Mouse (Mus musculus) Patski (cell line): ENCODE measurements around the gene Gm20388. TPM values are rescaled to one million over a fixed set of nuclear protein-coding genes. Genes with fewer than 3 reads are reported as not detected.
A peak's percentile ranks its signal among the peaks of the same experiment; 100 is the strongest.

ENCODE experiments used
- ATAC-seq: fragments of 100-300 bp; one replicate; pipeline ENCODE4 v1.8.0; 2021
- CTCF ChIA-PET: fragments of 350-600 bp; sonication (Branson Sonifier 250); formaldehyde crosslinking; loops from one replicate; lab custom pipeline; 2022; ENCODE audit warnings: inconsistent platforms; lab: Charles Lee
- POLR2A ChIA-PET: fragments of 350-600 bp; sonication (Branson Sonifier 250); formaldehyde crosslinking; loops from one replicate; lab custom pipeline; 2022; ENCODE audit warnings: antibody characterized with exemption, inconsistent platforms; lab: Charles Lee
- DNase-seq: peaks from one replicate; pipeline ENCODE4 v3.0.0-alpha.2; 2011; ENCODE audit warnings: low read depth, low spot score
- H3K27me3 ChIP-seq: fragments of 371-371 bp; one replicate; pipeline ENCODE4 v1.5.1; 2021
- CTCF ChIP-seq: fragments of 100-300 bp; IDR thresholded peaks from one replicate; pipeline ENCODE4 v1.5.1; 2021
- in situ Hi-C: fragments of 300-500 bp; cut with MboI; formaldehyde crosslinking; loops from 3 replicates; pipeline ENCODE4 v1.11.1; 2018; ENCODE audit warnings: low pct_unique_long_range_greater_than_20kb, mixed read lengths
- polyA plus RNA-seq: library from polyadenylated mRNA; unstranded; gene quantifications from one replicate; pipeline ENCODE4 v1.2.3, GENCODE M21; 2021

The Gm20388 gene
- polyA plus RNA-seq, 1 experiment from 2014 or later = 86.7 TPM

DNA sequence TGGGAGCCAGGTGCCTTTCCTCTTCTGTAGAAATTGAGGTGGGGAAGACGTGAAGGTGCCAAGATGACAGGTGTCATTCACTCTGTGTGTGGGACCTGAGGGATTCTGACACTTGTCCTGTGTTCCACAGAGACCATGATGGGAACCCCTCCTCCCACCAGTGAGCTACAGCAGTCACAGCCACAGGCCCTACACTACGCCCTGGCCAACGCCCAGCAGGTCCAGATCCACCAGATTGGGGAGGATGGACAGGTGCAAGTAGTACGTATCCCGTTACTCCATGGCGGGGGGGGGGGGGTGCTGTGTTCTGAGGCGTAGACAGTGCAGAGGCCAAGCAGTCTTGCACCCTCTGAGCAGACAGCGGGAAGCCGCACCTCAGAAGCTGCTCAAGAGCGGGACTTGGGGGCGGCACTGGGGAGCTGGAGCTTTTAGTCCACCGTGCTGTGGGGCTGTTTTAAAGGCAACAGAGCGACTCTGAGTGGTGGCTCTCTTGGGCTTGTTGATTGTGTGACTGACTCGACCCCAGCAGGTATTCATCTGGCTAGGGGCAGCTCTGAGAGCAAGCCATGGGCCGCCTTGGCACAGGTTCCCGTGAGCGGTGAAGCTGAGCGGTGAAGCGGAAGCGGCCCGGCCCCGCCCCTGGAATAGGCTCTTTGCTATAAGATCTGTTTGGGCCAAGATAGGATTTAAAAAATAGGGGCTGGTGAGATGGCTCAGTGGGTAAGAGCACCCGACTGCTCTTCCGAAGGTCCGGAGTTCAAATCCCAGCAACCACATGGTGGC, 2095.0 kb downstream of the Gm20388 start:
- ATAC-seq (no peak), DNase-seq (no peak)
- H3K27me3 ChIP-seq = no peaks in the 10 kb centered on the region
- TF ChIP-seq CTCF = no peak
- POLR2A ChIA-PET = interaction anchor here (0.8 kb wide), 1 partner anchor 50 kb away, joined by 3 read pairs; no protein-coding TSS in a partner anchor
- CTCF ChIA-PET = no interaction called here
- in situ Hi-C loops = no loop called here

DNA sequence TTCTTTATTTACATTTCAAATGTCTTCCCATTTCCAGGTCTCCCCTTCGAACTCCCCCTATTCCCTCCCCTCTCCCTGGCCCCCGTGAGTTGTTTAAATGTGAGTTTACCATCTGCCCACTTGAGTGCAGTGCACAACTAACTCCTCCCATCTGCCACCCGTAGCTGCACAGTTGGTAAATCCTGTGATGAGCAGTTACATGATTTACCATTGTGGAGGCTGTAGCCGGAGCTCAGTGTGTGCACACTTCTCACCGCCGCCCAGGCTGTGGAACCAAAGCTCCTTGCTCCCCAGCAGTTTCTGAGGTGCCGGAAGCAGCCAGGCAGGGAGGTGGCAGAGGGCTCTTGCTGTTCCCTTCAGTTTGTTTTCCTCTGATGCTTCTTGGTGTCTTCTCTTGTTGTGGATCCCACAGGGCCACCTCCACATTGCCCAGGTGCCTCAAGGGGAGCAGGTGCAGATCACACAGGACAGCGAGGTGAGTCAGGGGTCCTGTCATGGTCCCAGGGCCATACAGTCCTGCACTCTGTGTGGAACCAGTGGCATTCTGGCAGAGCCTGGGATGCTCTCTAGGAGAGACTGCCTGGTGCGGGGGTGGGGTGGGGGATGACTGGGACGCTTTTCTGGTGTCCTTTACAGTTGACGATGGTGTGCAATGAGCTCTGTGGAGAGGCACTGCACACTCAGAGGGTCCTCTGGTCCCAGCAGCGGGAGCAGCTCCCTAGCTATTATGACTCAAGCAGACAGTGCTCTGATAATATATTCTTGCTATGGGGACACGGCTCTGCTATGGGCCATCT, 2096.2 kb downstream of the Gm20388 start:
- no peaks in the 10 kb centered on the region for H3K27me3 ChIP-seq
- TF ChIP-seq CTCF = no peak
- DNase-seq = no peak
- no peak for ATAC-seq
- CTCF ChIA-PET = interaction anchor here (0.7 to 1.7 kb wide), 2 partner anchors 13 to 29 kb away, joined by 4 read pairs; no protein-coding TSS in a partner anchor
- POLR2A ChIA-PET = no interaction called here
- in situ Hi-C loops = no loop called here

DNA sequence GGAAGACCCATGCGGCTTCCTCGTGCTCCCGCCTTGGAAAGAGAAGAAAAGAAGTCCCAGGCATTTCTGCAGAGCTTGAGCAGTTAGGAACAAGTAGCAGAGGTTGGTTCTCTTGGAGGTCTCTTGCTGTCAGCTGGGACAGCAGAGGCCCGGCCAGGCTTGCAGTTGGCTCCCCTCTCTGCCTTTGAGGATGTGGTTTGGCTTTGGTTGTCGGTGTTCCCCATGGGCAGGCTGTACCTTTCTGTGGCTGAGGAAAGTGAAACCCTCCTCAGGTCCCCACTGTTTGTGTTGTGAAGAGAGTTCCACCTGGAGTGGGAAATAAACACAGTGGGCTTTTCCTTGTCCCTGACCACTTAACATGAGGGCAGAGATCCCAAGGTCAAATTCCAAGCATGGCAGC, 2097.8 kb downstream of the Gm20388 start:
- ChIA-PET POLR2A (no interaction called here), CTCF (interaction anchor here (1.0 to 1.1 kb wide), 2 partner anchors 11 to 26 kb away, joined by 3 read pairs; no protein-coding TSS in a partner anchor)
- no peak for ATAC-seq
- in situ Hi-C loops = no loop called here
- no peaks in the 10 kb centered on the region for H3K27me3 ChIP-seq
- no peak for TF ChIP-seq CTCF
- DNase-seq = no peak

DNA sequence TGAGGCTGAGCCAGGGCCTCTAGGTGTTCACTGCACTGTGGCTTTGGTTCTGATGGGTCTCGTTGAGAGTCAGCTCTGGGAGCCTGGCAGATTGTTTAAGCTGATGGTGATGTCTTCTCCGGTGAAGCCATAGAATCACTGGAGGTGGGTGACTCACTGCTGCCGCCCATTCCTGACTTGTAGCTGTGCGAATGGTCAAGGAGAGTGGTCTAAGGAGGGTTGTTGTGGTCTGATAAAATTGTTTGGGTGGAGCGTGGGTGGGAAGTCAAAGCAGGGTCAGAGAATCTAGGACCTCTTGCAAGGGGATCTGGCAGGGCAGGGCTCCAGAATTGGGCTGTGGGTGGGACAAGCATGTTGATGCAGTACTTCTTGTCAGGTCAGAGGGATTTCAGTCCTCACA, 2100.0 kb downstream of the Gm20388 start:
- in situ Hi-C loops = no loop called here
- no peak for TF ChIP-seq CTCF
- ATAC-seq = peak; percentile 11
- ChIA-PET POLR2A (interaction anchor here (1.2 kb wide), 1 partner anchor 33 kb away, joined by 3 read pairs; no protein-coding TSS in a partner anchor), CTCF (interaction anchor here (1.1 to 1.6 kb wide), 2 partner anchors 9 to 12 kb away, joined by 4 read pairs; no protein-coding TSS in a partner anchor)
- DNase-seq = no peak
- no peaks in the 10 kb centered on the region for H3K27me3 ChIP-seq

DNA sequence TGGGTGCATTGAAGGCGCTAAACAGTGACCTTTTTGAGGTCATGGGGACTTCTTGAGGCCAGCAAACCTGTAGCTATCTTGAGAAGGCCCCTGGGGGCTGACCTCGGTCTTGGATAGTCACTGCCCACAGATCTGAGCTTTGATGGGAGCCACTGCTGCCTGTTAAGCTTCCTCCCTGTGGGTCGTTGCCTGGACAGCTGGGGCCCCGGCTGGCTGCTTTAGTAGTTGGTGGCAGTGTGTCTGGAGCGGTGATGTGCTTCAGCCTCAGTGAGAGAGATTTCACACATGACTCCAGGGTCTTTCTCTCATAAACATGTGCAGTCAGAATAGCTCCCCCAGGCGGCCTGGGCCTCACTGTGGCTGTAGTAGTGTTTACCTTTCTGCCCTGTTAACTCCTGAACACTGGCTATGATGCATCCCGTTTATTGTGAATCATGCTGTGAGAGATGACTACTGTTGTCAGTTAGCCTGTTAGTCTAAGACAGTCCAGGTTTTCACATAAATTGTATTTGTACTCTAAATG, 2100.5 kb downstream of the Gm20388 start:
- TF ChIP-seq CTCF = no peak
- H3K27me3 ChIP-seq = no peaks in the 10 kb centered on the region
- peak; percentile 71 for DNase-seq
- in situ Hi-C loops = no loop called here
- peak; percentile 41 for ATAC-seq
- POLR2A ChIA-PET = interaction anchor here (1.2 kb wide), 1 partner anchor 33 kb away, joined by 3 read pairs; no protein-coding TSS in a partner anchor
- CTCF ChIA-PET = interaction anchor here (1.1 to 1.6 kb wide), 2 partner anchors 9 to 12 kb away, joined by 4 read pairs; no protein-coding TSS in a partner anchor

DNA sequence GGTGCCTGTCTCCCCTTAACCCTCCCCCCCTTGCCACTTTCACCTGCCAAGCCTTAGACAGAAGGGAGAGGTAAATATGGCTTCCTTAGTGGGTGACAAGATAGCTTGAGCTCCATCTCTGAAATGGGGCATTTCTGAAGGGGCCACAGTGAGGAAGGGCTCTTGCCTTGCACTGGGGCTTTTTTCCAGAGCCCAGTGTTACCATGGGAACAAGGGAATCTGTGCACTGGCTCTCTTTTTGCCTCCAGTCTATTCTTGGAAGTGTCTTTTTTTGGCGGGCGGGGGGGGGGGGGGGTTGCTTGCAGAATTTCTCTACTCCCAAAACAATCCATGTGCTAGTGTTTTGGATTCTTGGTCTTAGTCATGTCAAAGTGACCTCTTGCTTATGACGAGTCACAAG, 2104.0 kb downstream of the Gm20388 start:
- DNase-seq (no peak), ATAC-seq (no peak)
- ChIA-PET POLR2A (interaction anchor here (0.8 kb wide), 1 partner anchor 120 kb away, joined by 3 read pairs; no protein-coding TSS in a partner anchor), CTCF (no interaction called here)
- no peaks in the 10 kb centered on the region for H3K27me3 ChIP-seq
- in situ Hi-C loops = no loop called here
- no peak for TF ChIP-seq CTCF

DNA sequence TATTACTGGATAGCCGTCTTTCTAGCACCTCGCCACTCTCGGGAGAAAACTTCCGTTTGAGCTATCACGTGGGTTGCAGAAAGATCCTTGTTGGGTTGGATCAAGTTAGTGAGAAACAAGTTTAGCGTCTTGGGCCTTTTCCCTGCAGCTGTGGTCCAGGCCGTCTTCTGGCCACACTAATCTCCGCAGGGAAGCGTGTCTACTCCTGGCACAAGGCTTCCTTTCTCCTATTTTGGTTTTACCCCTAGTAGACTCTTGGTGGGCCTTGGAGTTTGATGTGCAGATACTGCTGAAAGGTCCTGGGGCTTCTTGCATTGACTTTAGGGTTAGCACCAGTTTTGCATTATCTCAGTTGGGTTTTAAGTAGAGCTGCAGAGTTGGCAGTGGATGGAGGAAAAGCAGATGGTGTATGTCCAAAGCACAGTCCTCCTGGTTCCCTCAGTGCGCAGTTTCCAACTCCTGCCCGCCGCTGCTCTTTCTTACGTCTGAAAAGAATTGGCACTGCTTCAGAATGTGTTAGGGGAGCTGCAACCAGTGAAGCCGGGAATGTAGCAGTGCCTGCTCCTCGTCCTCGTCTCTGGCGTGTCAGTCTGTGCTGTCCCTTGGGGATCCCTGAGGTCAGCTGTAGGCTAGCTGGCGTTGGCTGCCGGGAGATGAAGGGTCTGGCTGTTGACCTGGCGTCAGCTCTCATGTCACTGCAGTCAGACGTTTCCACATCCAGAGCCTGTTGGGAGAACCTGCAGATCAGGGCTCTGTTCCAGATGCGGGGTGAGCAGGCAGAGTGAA, 2107.6 kb downstream of the Gm20388 start:
- POLR2A ChIA-PET = no interaction called here
- CTCF ChIA-PET = interaction anchor here (1.3 to 1.7 kb wide), 3 partner anchors 10 to 14 kb away, joined by 3 to 4 read pairs (median 4); no protein-coding TSS in a partner anchor
- no peaks in the 10 kb centered on the region for H3K27me3 ChIP-seq
- no peak for TF ChIP-seq CTCF
- ATAC-seq (no peak), DNase-seq (no peak)
- in situ Hi-C loops = no loop called here

DNA sequence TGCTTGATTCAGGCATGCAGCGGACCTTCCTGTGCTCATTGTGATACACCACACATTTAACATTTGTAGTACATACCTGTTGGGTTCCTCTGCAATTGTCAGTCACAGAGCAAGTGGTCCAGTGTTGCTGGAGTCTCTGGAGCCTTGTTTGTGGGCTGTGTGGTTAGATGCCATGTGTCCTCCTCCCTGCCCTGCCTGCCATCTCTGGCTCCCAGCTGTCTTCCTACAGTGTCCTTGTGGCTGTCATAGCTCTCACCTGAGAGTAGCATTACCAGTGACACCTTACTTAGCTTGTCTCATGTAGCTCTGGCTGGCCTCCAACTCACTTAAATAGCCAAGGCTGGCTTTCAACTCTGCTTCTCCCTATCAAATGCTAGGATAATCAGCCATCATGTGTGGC, 2108.5 kb downstream of the Gm20388 start:
- H3K27me3 ChIP-seq = no peaks in the 10 kb centered on the region
- ATAC-seq (no peak), DNase-seq (no peak)
- ChIA-PET CTCF (interaction anchor here (1.3 to 1.7 kb wide), 3 partner anchors 11 to 15 kb away, joined by 3 to 4 read pairs (median 4); no protein-coding TSS in a partner anchor), POLR2A (no interaction called here)
- in situ Hi-C loops = no loop called here
- TF ChIP-seq CTCF = no peak

DNA sequence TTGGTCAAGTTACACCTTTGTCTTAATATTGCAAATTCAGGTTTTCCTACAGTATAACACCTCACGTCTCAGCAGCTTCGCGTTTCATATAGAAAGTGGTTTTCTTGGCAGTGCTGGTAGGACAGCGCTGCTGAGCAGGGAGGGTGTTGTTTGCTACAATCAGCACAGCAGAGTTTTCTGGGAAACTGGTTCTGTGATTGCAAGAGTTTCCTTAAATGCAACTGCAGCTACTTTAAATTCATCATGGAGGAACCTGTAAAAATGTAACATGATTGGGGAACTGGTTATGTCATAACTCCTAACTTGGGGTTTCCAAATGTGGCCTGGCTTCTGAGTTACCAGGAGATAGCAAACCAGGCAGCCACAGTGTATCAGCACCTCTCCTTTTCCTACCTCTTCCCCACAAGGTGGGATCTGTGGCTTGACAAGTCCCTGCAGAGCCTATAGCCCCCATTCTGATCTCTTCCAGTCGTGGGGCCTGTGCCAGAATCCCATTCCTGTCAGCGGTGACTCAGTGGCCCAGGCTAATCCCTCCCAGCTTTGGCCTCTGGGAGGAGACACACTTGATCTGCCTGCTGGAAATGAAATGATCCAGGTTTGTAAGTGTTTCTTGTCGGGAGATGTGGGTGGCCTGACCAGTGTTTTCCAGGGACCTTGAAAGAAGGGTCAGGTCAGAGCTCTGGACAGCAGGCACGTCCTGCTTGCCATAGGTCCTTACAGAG, 2109.6 kb downstream of the Gm20388 start:
- in situ Hi-C loops = no loop called here

More for the DNA sequence above, 2109.6 kb downstream of the Gm20388 start:
- ChIA-PET CTCF (interaction anchor here (1.1 to 1.7 kb wide), 3 partner anchors 9 to 19 kb away, joined by 3 to 4 read pairs (median 4); no protein-coding TSS in a partner anchor), POLR2A (interaction anchor here (1.9 kb wide), 1 partner anchor 18 kb away, joined by 6 read pairs; no protein-coding TSS in a partner anchor)
- ATAC-seq (peak; percentile 71), DNase-seq (no peak)
- no peaks in the 10 kb centered on the region for H3K27me3 ChIP-seq
- no peak for TF ChIP-seq CTCF
